Mouse (Mus musculus) myocyte (in vitro differentiated cells): ENCODE results near the gene Ccdc184. TPM values are rescaled to one million over a fixed set of nuclear protein-coding genes. Genes with fewer than 3 reads are reported as not detected.
A peak's percentile ranks its signal among the peaks of the same experiment; 100 is the strongest.

Experiments used
- H3K27me3 ChIP-seq: one replicate; pipeline ENCODE4 v1.6.1; 2011; ENCODE audit not compliant: control insufficient read depth, insufficient read depth, insufficient read length
- H3K36me3 ChIP-seq: one replicate; pipeline ENCODE4 v1.6.1; 2011; ENCODE audit not compliant: control insufficient read depth, insufficient read depth
- H3K4me2 ChIP-seq: one replicate; pipeline ENCODE4 v1.6.1; 2011; ENCODE audit warnings: low read depth, control low read depth
- H3K4me3 ChIP-seq: one replicate; pipeline ENCODE4 v1.5.1; 2011; ENCODE audit warnings: mild to moderate bottlenecking, control low read depth, moderate library complexity
- H3K79me2 ChIP-seq: one replicate; pipeline ENCODE4 v1.6.1; 2011; ENCODE audit not compliant: control insufficient read depth, insufficient read depth
- H3ac ChIP-seq: one replicate; pipeline ENCODE4 v1.6.1; 2011; ENCODE audit not compliant: control insufficient read depth, insufficient read length
- CEBPB ChIP-seq: IDR thresholded peaks from 2 replicates; pipeline ENCODE4 v1.6.1; 2011; ENCODE audit warnings: mild to moderate bottlenecking, moderate library complexity; ENCODE audit not compliant: poor library complexity, insufficient read depth, severe bottlenecking
- E2F4 ChIP-seq: IDR thresholded peaks from one replicate; pipeline ENCODE4 v1.6.1; 2011; ENCODE audit warnings: mild to moderate bottlenecking, control low read depth, moderate library complexity; ENCODE audit not compliant: insufficient read depth
- MAX ChIP-seq: IDR thresholded peaks from one replicate; pipeline ENCODE4 v1.6.1; 2011; ENCODE audit warnings: low read depth, mild to moderate bottlenecking, control low read depth
- MYOD1 ChIP-seq, 3 experiments: IDR thresholded peaks; one replicate each; pipeline ENCODE4 v1.6.1; 2011; ENCODE audit warnings: control low read depth in 2 of 3, low read depth in 2 of 3, mild to moderate bottlenecking in 2 of 3, moderate library complexity in 1 of 3; ENCODE audit not compliant: insufficient read length in 2 of 3, control insufficient read depth in 1 of 3
- MYOG ChIP-seq, 3 experiments: IDR thresholded peaks; one replicate each; pipeline ENCODE4 v1.6.1; 2011; ENCODE audit warnings: control low read depth in 2 of 3, low read depth in 2 of 3, mild to moderate bottlenecking in 2 of 3; ENCODE audit not compliant: insufficient read length in 2 of 3, control insufficient read depth in 1 of 3, insufficient read depth in 1 of 3
- POLR2A ChIP-seq: IDR thresholded peaks from one replicate; pipeline ENCODE4 v1.6.1; 2011; ENCODE audit warnings: low read depth, mild to moderate bottlenecking, control low read depth, moderate library complexity; ENCODE audit not compliant: insufficient read length
- POLR2AphosphoS2 ChIP-seq: IDR thresholded peaks from one replicate; pipeline ENCODE4 v1.6.1; 2011; ENCODE audit warnings: low read depth, control low read depth; ENCODE audit not compliant: insufficient read length
- REST ChIP-seq: IDR thresholded peaks from one replicate; pipeline ENCODE4 v1.6.1; 2011; ENCODE audit warnings: mild to moderate bottlenecking, control low read depth, moderate library complexity; ENCODE audit not compliant: insufficient read depth, insufficient read length
- SRF ChIP-seq: IDR thresholded peaks from one replicate; pipeline ENCODE4 v1.6.1; 2011; ENCODE audit warnings: low read depth; ENCODE audit not compliant: control insufficient read depth, insufficient read length
- TCF12 ChIP-seq: IDR thresholded peaks from one replicate; pipeline ENCODE4 v1.6.1; 2011; ENCODE audit warnings: mild to moderate bottlenecking, control low read depth; ENCODE audit not compliant: poor library complexity, insufficient read depth, severe bottlenecking
- TCF3 ChIP-seq: IDR thresholded peaks from one replicate; pipeline ENCODE4 v1.6.1; 2011; ENCODE audit warnings: low read depth, control low read depth; ENCODE audit not compliant: insufficient read length
- USF1 ChIP-seq: IDR thresholded peaks from one replicate; pipeline ENCODE4 v1.6.1; 2011; ENCODE audit warnings: low read depth, mild to moderate bottlenecking, control low read depth, moderate library complexity
- polyA plus RNA-seq: library from polyadenylated mRNA; unstranded; fragments of >200 nt; fragmentation: generic; extraction: Trizol; gene quantifications from one replicate; pipeline ENCODE4 v1.2.1, GENCODE M21; 2012; ENCODE audit warnings: missing spikeins

Gene Ccdc184
- polyA plus RNA-seq, 1 experiment, result 0.05 TPM

- H3K4me3 ChIP-seq, result peak overlapping the region; percentile 15
Observed at GRCm38 (mm10) chr15:98181132-98181711, 14.3 kb downstream of the Ccdc184 start.

DNA sequence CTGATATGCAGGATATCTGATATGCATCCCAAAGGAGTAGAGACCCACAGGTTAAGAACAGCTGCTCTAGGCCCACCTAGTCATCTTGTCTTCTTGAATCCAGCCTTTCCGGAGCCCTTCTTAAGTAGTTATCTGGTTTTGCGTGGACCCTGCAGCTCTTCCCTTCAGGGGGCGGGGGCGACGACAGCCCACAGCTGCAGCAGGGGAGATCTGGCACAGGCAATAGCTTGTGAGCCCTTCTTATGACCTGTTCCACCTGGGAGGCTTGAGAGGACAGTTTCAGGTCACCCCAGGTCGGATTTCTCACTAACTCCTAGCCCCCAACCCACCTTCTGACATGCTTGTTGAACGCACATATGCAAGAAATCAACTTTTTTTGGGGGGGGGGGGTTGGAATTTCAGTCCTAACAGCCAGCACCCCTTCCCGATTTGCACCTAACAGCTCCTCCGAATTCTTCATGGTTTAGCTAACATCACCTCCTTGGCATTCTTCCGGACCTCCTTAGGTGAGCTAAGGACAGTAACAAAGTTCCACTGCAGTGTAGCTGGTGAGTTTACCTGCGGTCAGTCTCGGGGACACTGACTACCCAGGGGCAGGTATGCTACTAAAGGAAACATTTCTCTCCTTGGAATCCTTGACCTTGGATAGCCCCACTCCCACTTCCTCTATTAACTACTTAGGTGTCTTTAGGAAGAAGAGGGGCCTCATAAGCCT, 15.1 kb downstream of the Ccdc184 start:
- H3ac ChIP-seq, result no peak overlapping the region
- peak overlapping the region; percentile 90 for H3K4me2 ChIP-seq
- TF ChIP-seq TCF12 (no peak), MYOG (IDR thresholded peaks at IDR 0.05; ENCODE audit: control insufficient read depth in 1 of 3, insufficient read depth in 1 of 3, insufficient read length in 2 of 3, low read depth in 2 of 3) (no peak), CEBPB (no peak), REST (no peak), POLR2AphosphoS2 (no peak), USF1 (no peak), SRF (no peak), E2F4 (no peak), MYOD1 (IDR thresholded peaks at IDR 0.05; ENCODE audit: control insufficient read depth in 1 of 3, insufficient read length in 2 of 3, low read depth in 2 of 3) (no peak), MAX (no peak), POLR2A (no peak), TCF3 (no peak)
- H3K4me3 ChIP-seq, result no peak overlapping the region
- no peaks in the 10 kb centered on the region for H3K79me2 ChIP-seq
- H3K27me3 ChIP-seq, result peaks cover 10% of the 10 kb centered on the region
- H3K36me3 ChIP-seq, result no peaks in the 10 kb centered on the region

More at GRCm38 (mm10) chr15:98181132-98181711, 14.3 kb downstream of the Ccdc184 start:
- Histone ChIP-seq H3K4me2 (peak overlapping the region; percentile 90), H3K79me2 (no peaks in the 10 kb centered on the region), H3ac (no peak overlapping the region), H3K27me3 (peaks cover 16% of the 10 kb centered on the region), H3K36me3 (no peaks in the 10 kb centered on the region)
- TF ChIP-seq POLR2A (no peak), E2F4 (no peak), MYOD1 (IDR thresholded peaks at IDR 0.05; ENCODE audit: control insufficient read depth in 1 of 3, insufficient read length in 2 of 3, low read depth in 2 of 3) (peak in 1 of 3 experiments; percentile 51), MYOG (IDR thresholded peaks at IDR 0.05; ENCODE audit: control insufficient read depth in 1 of 3, insufficient read depth in 1 of 3, insufficient read length in 2 of 3, low read depth in 2 of 3) (peak in 1 of 3 experiments; percentile 27), TCF12 (no peak), CEBPB (0 out of 2 replicates have a peak, but pooled peaks have one; percentile 32), TCF3 (no peak), USF1 (no peak), SRF (no peak), MAX (no peak), REST (no peak), POLR2AphosphoS2 (no peak)

- H3K79me2 ChIP-seq, result no peaks in the 10 kb centered on the region
- H3K27me3 ChIP-seq, result no peaks in the 10 kb centered on the region
- no peak overlapping the region for H3K4me3 ChIP-seq
- no peak overlapping the region for H3K4me2 ChIP-seq
- no peak overlapping the region for H3ac ChIP-seq
- H3K36me3 ChIP-seq, result no peaks in the 10 kb centered on the region
- no peak for TF ChIP-seq REST
- TF ChIP-seq POLR2A, result no peak
- no peak for TF ChIP-seq CEBPB
- TF ChIP-seq POLR2AphosphoS2, result no peak
- TF ChIP-seq TCF3, result no peak
- TF ChIP-seq E2F4, result no peak
- no peak for TF ChIP-seq MYOG (IDR thresholded peaks at IDR 0.05; ENCODE audit: control insufficient read depth in 1 of 3, insufficient read depth in 1 of 3, insufficient read length in 2 of 3, low read depth in 2 of 3)
- TF ChIP-seq MAX, result no peak
- TF ChIP-seq TCF12, result no peak
- no peak for TF ChIP-seq USF1
- no peak for TF ChIP-seq MYOD1 (IDR thresholded peaks at IDR 0.05; ENCODE audit: control insufficient read depth in 1 of 3, insufficient read length in 2 of 3, low read depth in 2 of 3)
- TF ChIP-seq SRF, result no peak
Observed at GRCm38 (mm10) chr15:98184456-98184855, 17.5 kb downstream of the Ccdc184 start.

GRCm38 (mm10) chr15:98195442-98195841, 28.5 kb downstream of the Ccdc184 start, which contains the start of gene Olfr288:
Olfr288 (minus strand) TSS chr15:98195542.
- Histone ChIP-seq H3K36me3 (no peaks in the 10 kb centered on the region), H3K79me2 (no peaks in the 10 kb centered on the region), H3ac (no peak within 1 kb of the TSS), H3K4me3 (no peak within 1 kb of the TSS), H3K27me3 (peaks cover 43% of the 10 kb centered on the region), H3K4me2 (no peak within 1 kb of the TSS)
- TF ChIP-seq SRF (no peak), MYOG (IDR thresholded peaks at IDR 0.05; ENCODE audit: control insufficient read depth in 1 of 3, insufficient read depth in 1 of 3, insufficient read length in 2 of 3, low read depth in 2 of 3) (no peak), POLR2AphosphoS2 (no peak), CEBPB (no peak), MYOD1 (IDR thresholded peaks at IDR 0.05; ENCODE audit: control insufficient read depth in 1 of 3, insufficient read length in 2 of 3, low read depth in 2 of 3) (no peak), USF1 (no peak), TCF3 (no peak), E2F4 (no peak), MAX (no peak), REST (no peak), POLR2A (no peak), TCF12 (no peak)
